Mouse (Mus musculus): ENCODE measurements at regions not wholly inside any gene's neighbourhood (a gene's known extent, or its start where the extent isn't known, plus 50 kb on each side); places are given as distances from the start of the nearest gene placed in this dataset.

GRCm38 (mm10) chr17:87202958-87203720 is 62.6 kb downstream of the Mcfd2 start:
- CTCF ChIA-PET: interaction anchor here (0.6 kb wide), 1 partner anchor 191 kb away, joined by 3 read pairs; no protein-coding TSS in a partner anchor

GRCm38 (mm10) chr17:87202490-87202889 is 63.2 kb downstream of the Mcfd2 start:
- CTCF ChIA-PET: interaction anchor here (0.6 kb wide), 1 partner anchor 191 kb away, joined by 3 read pairs; no protein-coding TSS in a partner anchor

GRCm38 (mm10) chr17:87200721-87201242 is 65.0 kb downstream of the Mcfd2 start:
- CTCF ChIA-PET: no interaction called here

GRCm38 (mm10) chr17:87200134-87200533 is 65.6 kb downstream of the Mcfd2 start:
- CTCF ChIA-PET: no interaction called here

- CTCF ChIA-PET: no interaction called here
Measured at GRCm38 (mm10) chr17:87199134-87199533, 66.6 kb downstream of the Mcfd2 start.

- CTCF ChIA-PET: no interaction called here
Measured at GRCm38 (mm10) chr17:87197434-87197833, 68.3 kb downstream of the Mcfd2 start.

GRCm38 (mm10) chr17:87194639-87195038 is 71.1 kb downstream of the Mcfd2 start:
- CTCF ChIA-PET: no interaction called here

GRCm38 (mm10) chr17:87193482-87193881 is 72.3 kb downstream of the Mcfd2 start:
- CTCF ChIA-PET: no interaction called here

GRCm38 (mm10) chr17:87189670-87190069 is 76.1 kb downstream of the Mcfd2 start:
- CTCF ChIA-PET: no interaction called here

Data from spleen, embryonic (tissue).